Mouse (Mus musculus) megakaryocyte-erythroid progenitor cell, adult 5-6 weeks (primary cell): ENCODE measurements at regions not wholly inside any gene's neighbourhood (a gene's known extent, or its start where the extent isn't known, plus 50 kb on each side); places are given as distances from the start of the nearest gene placed in this dataset.

ENCODE experiments used
- ATAC-seq: replicated peaks from 2 replicates; pipeline ENCODE4 v1.8.0; 2016; ENCODE audit warnings: mild to moderate bottlenecking, inconsistent platforms; ENCODE audit not compliant: severe bottlenecking, poor library complexity, low FRiP score, low TSS enrichment

GRCm38 (mm10) chr16:31370590-31371092 is 51.4 kb upstream of the Bdh1 start:
- ATAC-seq: peak; percentile 97

- no peak for ATAC-seq
Measured at GRCm38 (mm10) chr16:31369849-31370248, 52.2 kb upstream of the Bdh1 start.

GRCm38 (mm10) chr16:31367521-31368245 is 53.1 kb upstream of the Apod start:
- no peak for ATAC-seq

GRCm38 (mm10) chr16:31366033-31366432 is 51.4 kb upstream of the Apod start:
- ATAC-seq: no peak

- no peak for ATAC-seq
Measured at GRCm38 (mm10) chr16:31364475-31364874, 49.9 kb upstream of the Apod start.
